Mouse (Mus musculus): ENCODE measurements at regions not wholly inside any gene's neighbourhood (a gene's known extent, or its start where the extent isn't known, plus 50 kb on each side); places are given as distances from the start of the nearest gene placed in this dataset.
"Not testable (repeated sequence)": the region's sequence is repeated elsewhere in the genome, so short reads cannot be mapped to it uniquely, and the experiment has no call there.

GRCm38 (mm10) chr17:48672749-48673148 is 218.0 kb downstream of the Unc5cl start:
- DNase-seq = no peak

GRCm38 (mm10) chr17:48678216-48678832 is 223.6 kb downstream of the Unc5cl start:
- DNase-seq = no peak

GRCm38 (mm10) chr17:48680331-48680730 is 225.6 kb downstream of the Unc5cl start:
- no peak for DNase-seq

- DNase-seq = no peak
Measured at GRCm38 (mm10) chr17:48688944-48689343, 234.2 kb downstream of the Unc5cl start.

GRCm38 (mm10) chr17:48698456-48698855 is 233.7 kb upstream of the Lrfn2 start:
- DNase-seq = no peak

GRCm38 (mm10) chr17:48700591-48700990 is 231.6 kb upstream of the Lrfn2 start:
- DNase-seq = no peak

GRCm38 (mm10) chr17:48720506-48720905 is 211.7 kb upstream of the Lrfn2 start:
- DNase-seq = no peak

GRCm38 (mm10) chr17:48723286-48723685 is 208.9 kb upstream of the Lrfn2 start:
- peak; percentile 45 for DNase-seq

- DNase-seq = no peak
Measured at GRCm38 (mm10) chr17:48724513-48725112, 207.6 kb upstream of the Lrfn2 start.

- DNase-seq = no peak
Measured at GRCm38 (mm10) chr17:48726460-48726859, 205.7 kb upstream of the Lrfn2 start.

- no peak for DNase-seq
Measured at GRCm38 (mm10) chr17:48733801-48734200, 198.4 kb upstream of the Lrfn2 start.

- DNase-seq = not testable (repeated sequence)
Measured at GRCm38 (mm10) chr17:48737181-48737580, 195.0 kb upstream of the Lrfn2 start.

- no peak for DNase-seq
Measured at GRCm38 (mm10) chr17:48738708-48739107, 193.5 kb upstream of the Lrfn2 start.

- DNase-seq = no peak
Measured at GRCm38 (mm10) chr17:48742769-48743405, 189.3 kb upstream of the Lrfn2 start.

- no peak for DNase-seq
Measured at GRCm38 (mm10) chr17:48770099-48770498, 162.1 kb upstream of the Lrfn2 start.

- no peak for DNase-seq
Measured at GRCm38 (mm10) chr17:48771721-48772320, 160.4 kb upstream of the Lrfn2 start.

- peak; percentile 31 for DNase-seq
Measured at GRCm38 (mm10) chr17:48774172-48774890, 157.8 kb upstream of the Lrfn2 start.

GRCm38 (mm10) chr17:48775479-48775878 is 156.7 kb upstream of the Lrfn2 start:
- DNase-seq = no peak

- no peak for DNase-seq
Measured at GRCm38 (mm10) chr17:48776502-48776902, 155.7 kb upstream of the Lrfn2 start.

GRCm38 (mm10) chr17:48780217-48780616 is 152.0 kb upstream of the Lrfn2 start:
- DNase-seq = no peak

GRCm38 (mm10) chr17:48784417-48784816 is 147.8 kb upstream of the Lrfn2 start:
- peak; percentile 31 for DNase-seq

GRCm38 (mm10) chr17:48786501-48786900 is 145.7 kb upstream of the Lrfn2 start:
- DNase-seq = no peak

- DNase-seq = no peak
Measured at GRCm38 (mm10) chr17:48789846-48790245, 142.3 kb upstream of the Lrfn2 start.

Data from gastrocnemius, postnatal 10 days (tissue).